Mouse (Mus musculus) kidney, adult 2 months (tissue): ENCODE data around the gene Ankrd13b. TPM values are rescaled to one million over a fixed set of nuclear protein-coding genes. Genes with fewer than 3 reads are reported as not detected.
A peak's percentile ranks its signal among the peaks of the same experiment; 100 is the strongest.

Experiments used
- DNase-seq: peaks from one replicate; pipeline ENCODE4 v3.0.0; 2021
- H3K27ac ChIP-seq: fragments of 200-500 bp; 2 replicates; pipeline ENCODE4 v1.5.1; 2012; ENCODE audit warnings: low read depth, low read length, control low read depth, inconsistent platforms; ENCODE audit not compliant: insufficient read depth
- H3K27me3 ChIP-seq: fragments of 200-500 bp; replicated peaks from 2 replicates; pipeline ENCODE4 v1.6.1; 2012; ENCODE audit warnings: mild to moderate bottlenecking, moderate library complexity, low read length, inconsistent platforms; ENCODE audit not compliant: control insufficient read depth, insufficient read depth
- H3K36me3 ChIP-seq: fragments of 200-500 bp; 2 replicates; pipeline ENCODE4 v1.6.1; 2012; ENCODE audit warnings: mild to moderate bottlenecking, moderate library complexity, low read length, inconsistent platforms; ENCODE audit not compliant: control insufficient read depth, insufficient read depth
- H3K4me1 ChIP-seq: fragments of 200-500 bp; 2 replicates; pipeline ENCODE4 v1.6.1; 2011; ENCODE audit warnings: low read length; ENCODE audit not compliant: control insufficient read depth, insufficient read depth
- H3K4me3 ChIP-seq: fragments of 200-500 bp; 2 replicates; pipeline ENCODE4 v1.5.1; 2011; ENCODE audit warnings: mild to moderate bottlenecking, low read depth, low read length, control low read depth; ENCODE audit not compliant: insufficient read depth
- CTCF ChIP-seq: fragments of 200-500 bp; conservative IDR thresholded peaks from 2 replicates; pipeline ENCODE4 v1.5.1; 2011; ENCODE audit warnings: low read depth, mild to moderate bottlenecking, control low read depth, low read length, moderate library complexity, mixed read lengths; ENCODE audit not compliant: insufficient read depth, insufficient read length
- POLR2A ChIP-seq: fragments of 200-500 bp; IDR thresholded peaks from one replicate; pipeline ENCODE4 v1.6.1; 2011; ENCODE audit warnings: low read depth, low read length, control low read depth
- WGBS: fragments of 180-500 bp; shearing (Covaris S2); methylation state at CpG from one replicate; pipeline ENCODE4 v1.1.7; 2018; 5-methylcytosine and 5-hydroxymethylcytosine counted together
- polyA plus RNA-seq: library from polyadenylated mRNA; depleted of rRNA; stranded (reverse); fragments of >200 nt; gene quantifications from 2 replicates; pipeline ENCODE4 v1.2.3, GENCODE M21; 2012

The Ankrd13b gene
- polyA plus RNA-seq, 1 experiment: 22.3 TPM

DNA sequence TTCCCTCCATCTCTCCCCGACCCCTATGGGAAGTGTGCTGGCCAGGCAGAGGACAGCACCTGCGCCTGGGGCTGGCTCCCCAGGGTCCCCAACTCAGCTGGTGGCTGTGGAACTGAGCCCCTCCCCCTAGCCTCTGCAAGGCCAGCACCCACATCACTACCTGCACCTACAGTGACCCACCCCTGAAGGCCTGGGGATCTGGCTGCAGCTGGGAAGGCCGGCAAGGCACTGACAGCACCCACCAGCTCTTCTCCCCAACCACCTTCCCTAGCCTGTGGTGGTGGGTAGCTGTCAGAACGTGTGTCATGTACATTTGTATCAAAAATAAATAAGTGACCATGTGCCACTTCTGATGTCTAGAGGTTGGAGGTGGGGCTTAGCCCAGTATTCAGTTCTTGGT is 17.9 kb upstream of the Ankrd13b start:
- WGBS: 78% methylated on average over 4 of the region's 4 CpGs
- Histone ChIP-seq H3K36me3 (no peaks in the 10 kb centered on the region; the same call in 1 of the 2 replicates), H3K27me3 (no peaks in the 10 kb centered on the region), H3K4me1 (peaks cover 9% of the 10 kb centered on the region), H3K4me3 (no peak overlapping the region), H3K27ac (no peak overlapping the region)
- TF ChIP-seq POLR2A: no peak
- TF ChIP-seq CTCF: no peak
- DNase-seq: no peak

DNA sequence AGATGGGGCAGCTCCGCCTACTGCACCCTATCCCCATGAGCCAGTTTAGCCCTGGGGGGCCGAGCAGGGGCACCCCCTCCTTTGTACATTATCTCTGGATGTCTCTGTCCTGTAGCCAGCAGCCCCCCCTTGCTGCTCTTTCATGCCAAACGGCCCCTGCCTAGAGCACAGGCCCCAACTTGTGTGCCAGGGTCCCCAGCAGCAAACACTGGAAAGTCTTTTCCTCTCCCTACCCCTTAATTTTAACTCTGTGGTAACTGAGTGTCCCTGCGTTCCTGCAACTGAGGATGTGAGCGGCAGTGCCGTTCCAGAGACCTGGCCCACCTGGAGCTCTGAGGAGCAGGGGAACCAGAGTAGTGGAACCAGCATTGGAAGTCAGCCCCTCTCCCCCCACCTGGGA is 17.5 kb upstream of the Ankrd13b start:
- TF ChIP-seq POLR2A (no peak), CTCF (no peak)
- H3K4me1 ChIP-seq: peaks cover 7% of the 10 kb centered on the region
- no peak overlapping the region for H3K27ac ChIP-seq
- no peak for DNase-seq
- H3K4me3 ChIP-seq: no peak overlapping the region
- no peaks in the 10 kb centered on the region for H3K27me3 ChIP-seq
- 89% methylated on average over 6 of the region's 6 CpGs for WGBS
- no peaks in the 10 kb centered on the region; the same call in 1 of the 2 replicates for H3K36me3 ChIP-seq

DNA sequence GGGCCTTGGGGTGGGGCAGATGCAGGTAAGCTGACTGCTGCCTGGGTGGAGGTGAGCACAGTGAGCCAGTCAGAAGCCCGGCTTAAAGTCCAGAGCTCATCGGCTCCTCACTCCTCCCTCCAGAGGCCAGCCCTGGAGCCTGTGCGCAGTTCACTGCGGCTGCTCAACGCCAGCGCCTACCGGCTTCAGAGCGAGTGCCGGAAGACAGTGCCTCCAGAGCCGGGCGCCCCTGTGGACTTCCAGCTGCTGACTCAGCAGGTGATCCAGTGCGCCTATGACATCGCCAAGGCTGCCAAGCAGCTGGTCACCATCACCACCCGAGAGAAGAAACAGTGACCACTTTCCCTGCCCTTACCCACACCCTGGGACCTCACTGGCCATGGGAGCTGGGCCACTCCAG is 16.8 kb upstream of the Ankrd13b start:
- WGBS: 32% methylated on average over 14 of the region's 14 CpGs
- Histone ChIP-seq H3K4me1 (peaks cover 7% of the 10 kb centered on the region), H3K27me3 (no peaks in the 10 kb centered on the region), H3K27ac (no peak overlapping the region), H3K36me3 (no peaks in the 10 kb centered on the region; the same call in 1 of the 2 replicates), H3K4me3 (no peak overlapping the region)
- DNase-seq: peak; percentile 88
- TF ChIP-seq POLR2A (no peak), CTCF (no peak)

DNA sequence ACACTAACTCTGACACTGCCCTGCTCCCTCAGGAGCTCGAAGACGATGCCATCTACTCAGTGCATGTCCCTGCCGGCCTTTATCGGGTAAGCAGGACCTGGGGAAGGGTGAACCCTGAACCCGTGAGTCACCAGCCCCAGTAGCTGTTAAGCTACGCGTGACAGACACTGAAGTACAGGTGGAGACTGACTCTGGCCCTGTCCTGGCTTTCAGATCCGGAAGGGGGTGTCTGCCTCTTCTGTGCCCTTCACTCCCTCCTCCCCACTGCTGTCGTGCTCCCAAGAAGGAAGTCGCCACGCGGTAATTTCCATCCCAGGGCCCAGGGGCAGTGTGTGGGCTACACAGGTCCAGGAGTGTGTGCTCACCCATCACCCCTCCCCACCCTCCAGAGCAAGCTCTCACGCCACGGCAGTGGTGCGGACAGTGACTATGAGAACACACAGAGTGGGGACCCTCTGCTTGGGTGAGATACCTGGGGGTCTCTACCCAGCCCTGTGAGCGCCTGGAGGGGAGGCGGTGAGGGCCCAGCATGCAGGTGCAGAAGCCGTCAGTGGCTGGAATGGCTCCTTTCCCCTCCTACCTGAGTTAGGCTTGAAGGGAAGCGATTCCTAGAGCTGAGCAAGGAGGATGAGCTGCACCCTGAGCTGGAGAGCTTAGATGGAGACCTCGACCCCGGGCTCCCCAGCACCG is 16.0 kb upstream of the Ankrd13b start:
- Histone ChIP-seq H3K27ac (no peak overlapping the region), H3K36me3 (no peaks in the 10 kb centered on the region; the same call in 1 of the 2 replicates), H3K27me3 (no peaks in the 10 kb centered on the region), H3K4me3 (no peak overlapping the region), H3K4me1 (peaks cover 7% of the 10 kb centered on the region)
- DNase-seq: no peak
- no peak for TF ChIP-seq POLR2A
- no peak for TF ChIP-seq CTCF
- whole genome bisulfite sequencing: 72% methylated on average over 22 of the region's 22 CpGs

DNA sequence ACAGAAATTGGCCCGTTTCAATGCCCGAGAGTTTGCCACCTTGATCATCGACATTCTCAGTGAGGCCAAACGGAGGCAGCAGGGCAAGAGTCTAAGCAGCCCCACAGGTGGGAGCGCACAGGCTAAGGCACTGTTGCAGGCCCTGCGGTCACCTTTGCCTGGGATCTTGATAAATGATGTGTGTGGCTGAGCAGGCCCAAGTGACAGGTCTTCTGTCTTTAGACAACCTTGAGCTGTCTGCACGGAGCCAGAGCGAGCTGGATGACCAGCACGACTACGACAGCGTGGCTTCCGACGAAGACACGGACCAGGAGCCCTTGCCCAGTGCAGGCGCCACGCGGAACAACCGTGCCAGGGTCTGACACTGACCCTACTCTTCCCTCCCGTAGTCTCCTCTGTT is 14.9 kb upstream of the Ankrd13b start:
- H3K36me3 ChIP-seq: no peaks in the 10 kb centered on the region; the same call in 1 of the 2 replicates
- no peak overlapping the region for H3K4me3 ChIP-seq
- TF ChIP-seq POLR2A (no peak), CTCF (no peak)
- peaks cover 7% of the 10 kb centered on the region for H3K4me1 ChIP-seq
- H3K27me3 ChIP-seq: no peaks in the 10 kb centered on the region
- WGBS: 91% methylated on average over 19 of the region's 19 CpGs
- no peak for DNase-seq
- no peak overlapping the region for H3K27ac ChIP-seq

DNA sequence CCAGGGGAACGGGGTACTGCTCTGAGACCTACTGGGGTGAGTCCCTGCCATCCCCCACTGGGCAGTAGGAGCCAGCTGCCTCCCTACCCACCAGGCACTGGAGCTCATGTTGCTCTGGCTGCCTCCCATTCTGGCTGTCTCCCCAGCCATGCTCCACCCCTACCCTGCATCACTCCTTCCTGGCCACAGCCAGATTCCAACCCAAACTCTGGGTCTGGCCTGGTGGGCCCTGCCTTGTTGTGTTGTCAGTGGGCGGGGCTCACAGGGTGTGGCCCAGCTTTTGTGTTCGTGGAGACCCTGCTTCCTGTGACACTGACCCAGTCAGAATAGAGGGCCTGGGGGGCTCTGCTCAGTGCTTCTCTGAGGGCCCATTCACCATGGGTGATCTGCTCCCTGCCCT is 14.0 kb upstream of the Ankrd13b start:
- no peaks in the 10 kb centered on the region for H3K27me3 ChIP-seq
- peaks cover 8% of the 10 kb centered on the region for H3K4me1 ChIP-seq
- no peak overlapping the region for H3K4me3 ChIP-seq
- H3K36me3 ChIP-seq: no peaks in the 10 kb centered on the region; the same call in 1 of the 2 replicates
- H3K27ac ChIP-seq: no peak overlapping the region
- TF ChIP-seq POLR2A (no peak), CTCF (no peak)
- no peak for DNase-seq
- 68% methylated on average over 3 of the region's 3 CpGs for WGBS

DNA sequence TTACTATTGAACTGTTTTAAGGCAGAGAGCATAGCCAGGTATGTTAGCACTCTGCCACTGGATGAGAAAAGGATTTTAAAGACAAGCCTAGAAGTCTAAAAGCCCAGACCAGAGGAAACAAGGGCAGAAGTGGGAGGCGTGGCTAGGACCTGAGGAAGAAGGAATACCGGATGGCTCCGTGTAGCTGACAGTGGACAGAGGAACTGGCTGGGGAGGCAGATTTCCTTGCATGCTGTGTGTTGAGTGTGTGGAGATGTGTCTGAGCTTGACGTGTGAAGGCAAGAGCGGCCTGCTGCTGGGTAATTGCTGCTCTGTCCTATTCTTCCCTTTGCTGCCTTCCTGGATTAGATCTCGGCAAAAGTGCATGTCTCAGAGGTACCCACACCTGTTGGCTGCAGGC is 13.0 kb upstream of the Ankrd13b start:
- no peak for TF ChIP-seq POLR2A
- Histone ChIP-seq H3K4me3 (no peak overlapping the region), H3K36me3 (no peaks in the 10 kb centered on the region; the same call in 1 of the 2 replicates), H3K27me3 (no peaks in the 10 kb centered on the region), H3K27ac (no peak overlapping the region), H3K4me1 (peaks cover 14% of the 10 kb centered on the region)
- WGBS: 78% methylated on average over 6 of the region's 6 CpGs
- DNase-seq: no peak
